Mouse (Mus musculus) G1E (cell line): ENCODE measurements around the gene Me3.

Experiments used
- CTCF ChIP-seq: IDR thresholded peaks from 2 replicates; pipeline ENCODE4 v1.5.1; 2012; ENCODE audit warnings: low read depth, low read length, inconsistent platforms, mixed read lengths
- GATA1 ChIP-seq: IDR thresholded peaks from 2 replicates; pipeline ENCODE4 v1.6.1; 2012; ENCODE audit warnings: borderline replicate concordance, low read length, inconsistent platforms, mixed read lengths
- POLR2AphosphoS5 ChIP-seq: IDR thresholded peaks from 2 replicates; pipeline ENCODE4 v1.6.1; 2012; ENCODE audit warnings: low read depth, low read length, inconsistent platforms; ENCODE audit not compliant: insufficient replicate concordance
- TAL1 ChIP-seq: conservative IDR thresholded peaks from 2 replicates; pipeline ENCODE4 v1.6.1; 2012; ENCODE audit warnings: low read depth, low read length, inconsistent platforms, mixed read lengths

GRCm38 (mm10) chr7:89775848-89776247 lies 143.7 kb downstream of the Me3 start:
- TF ChIP-seq POLR2AphosphoS5 = no peak
- no peak for TF ChIP-seq CTCF
- no peak for TF ChIP-seq GATA1
- no peak for TF ChIP-seq TAL1
